Mouse (Mus musculus): ENCODE data around the gene Fzr1. TPM values are rescaled to one million over a fixed set of nuclear protein-coding genes. Genes with fewer than 3 reads are reported as not detected.

The Fzr1 gene
- polyA plus RNA-seq, 1 experiment from 2014 or later, result 90.9 TPM

- H3K9ac ChIP-seq, result no peak overlapping the region
- 0 out of 2 replicates have a peak, but pooled peaks cover 3% of the 10 kb centered on the region for H3K27me3 ChIP-seq
- H3K36me3 ChIP-seq, result 0 out of 2 replicates have a peak, but pooled peaks cover 7% of the 10 kb centered on the region
- H3K4me1 ChIP-seq, result peaks cover 31% of the 10 kb centered on the region
- no peak overlapping the region for H3K27ac ChIP-seq
- ATAC-seq (ENCODE audit: insufficient number of reproducible peaks, low FRiP score, low TSS enrichment, low read depth), result no peak
- 36% methylated on average over 12 of the region's 12 CpGs for WGBS
- peak overlapping the region; percentile 97 for H3K4me2 ChIP-seq
- H3K9me3 ChIP-seq, result no peaks in the 10 kb centered on the region
- peak overlapping the region; percentile 76; the same call in 1 of the 2 replicates for H3K4me3 ChIP-seq
Measured at GRCm38 (mm10) chr10:81356352-81356990, 21.8 kb downstream of the Fzr1 start.

GRCm38 (mm10) chr10:81355533-81355932 lies 22.8 kb downstream of the Fzr1 start:
- 78% methylated on average over 4 of the region's 4 CpGs for WGBS
- Histone ChIP-seq H3K27ac (no peak overlapping the region), H3K9me3 (no peaks in the 10 kb centered on the region), H3K4me1 (peaks cover 27% of the 10 kb centered on the region), H3K4me2 (no peak overlapping the region), H3K27me3 (0 out of 2 replicates have a peak, but pooled peaks cover 3% of the 10 kb centered on the region), H3K36me3 (0 out of 2 replicates have a peak, but pooled peaks cover 6% of the 10 kb centered on the region), H3K4me3 (no peak overlapping the region), H3K9ac (no peak overlapping the region)
- no peak for ATAC-seq (ENCODE audit: insufficient number of reproducible peaks, low FRiP score, low TSS enrichment, low read depth)

- 62% methylated on average over 9 of the region's 9 CpGs for WGBS
- Histone ChIP-seq H3K4me3 (no peak overlapping the region), H3K9ac (no peak overlapping the region)
Measured at GRCm38 (mm10) chr10:81354738-81355477, 23.4 kb downstream of the Fzr1 start.

GRCm38 (mm10) chr10:81351678-81352291 lies 26.5 kb downstream of the Fzr1 start:
- 0 out of 2 replicates have a peak, but pooled peaks cover 3% of the 10 kb centered on the region for H3K27me3 ChIP-seq
- peaks cover 14% of the 10 kb centered on the region for H3K36me3 ChIP-seq
- 0 out of 2 replicates have a peak overlapping the region, but pooled peaks have one; percentile 33 for H3K27ac ChIP-seq
- H3K4me3 ChIP-seq, result no peak overlapping the region
- H3K9ac ChIP-seq, result no peak overlapping the region
- no peaks in the 10 kb centered on the region for H3K9me3 ChIP-seq
- WGBS, result 19% methylated on average over 9 of the region's 9 CpGs
- H3K4me2 ChIP-seq, result no peak overlapping the region
- peaks cover 30% of the 10 kb centered on the region for H3K4me1 ChIP-seq
- ATAC-seq (ENCODE audit: insufficient number of reproducible peaks, low FRiP score, low TSS enrichment, low read depth), result no peak

More at GRCm38 (mm10) chr10:81354738-81355477, 23.4 kb downstream of the Fzr1 start:
- Histone ChIP-seq H3K36me3 (0 out of 2 replicates have a peak, but pooled peaks cover 3% of the 10 kb centered on the region), H3K4me1 (peaks cover 27% of the 10 kb centered on the region), H3K4me2 (no peak overlapping the region), H3K9me3 (no peaks in the 10 kb centered on the region), H3K27ac (no peak overlapping the region), H3K27me3 (0 out of 2 replicates have a peak, but pooled peaks cover 3% of the 10 kb centered on the region)
- ATAC-seq (ENCODE audit: insufficient number of reproducible peaks, low FRiP score, low TSS enrichment, low read depth), result no peak

- H3K9ac ChIP-seq, result peak within 1 kb of the TSS; percentile 78
- whole genome bisulfite sequencing, result under 1% methylated on average over 54 of the region's 54 CpGs
- peaks cover 32% of the 10 kb centered on the region for H3K4me1 ChIP-seq
- H3K4me2 ChIP-seq, result peak within 1 kb of the TSS; percentile 84
- peaks cover 16% of the 10 kb centered on the region for H3K36me3 ChIP-seq
- peak; percentile 95 for ATAC-seq (ENCODE audit: insufficient number of reproducible peaks, low FRiP score, low TSS enrichment, low read depth)
- peaks cover 3% of the 10 kb centered on the region; the same call in 1 of the 2 replicates for H3K27me3 ChIP-seq
- peak within 1 kb of the TSS; percentile 79 for H3K4me3 ChIP-seq
- no peaks in the 10 kb centered on the region for H3K9me3 ChIP-seq
- peak within 1 kb of the TSS; percentile 78 for H3K27ac ChIP-seq
Measured at GRCm38 (mm10) chr10:81350351-81351063, 27.8 kb downstream of the Fzr1 start, which contains the start of gene Hmg20b. Gene Hmg20b (minus strand): TSS chr10:81350480.

GRCm38 (mm10) chr10:81349961-81350350 lies 28.4 kb downstream of the Fzr1 start:
- WGBS, result under 1% methylated on average over 29 of the region's 29 CpGs
- peak; percentile 12; the same call in 1 of the 2 replicates for ATAC-seq (ENCODE audit: insufficient number of reproducible peaks, low FRiP score, low TSS enrichment, low read depth)

GRCm38 (mm10) chr10:81349146-81349545 lies 29.2 kb downstream of the Fzr1 start:
- Histone ChIP-seq H3K27ac (0 out of 2 replicates have a peak overlapping the region, but pooled peaks have one; percentile 77), H3K27me3 (peaks cover 16% of the 10 kb centered on the region), H3K4me2 (peak overlapping the region; percentile 84), H3K9me3 (no peaks in the 10 kb centered on the region), H3K36me3 (peaks cover 19% of the 10 kb centered on the region), H3K4me1 (peaks cover 32% of the 10 kb centered on the region), H3K4me3 (peak overlapping the region; percentile 79), H3K9ac (peak overlapping the region; percentile 78; the same call in 1 of the 2 replicates)
- ATAC-seq (ENCODE audit: insufficient number of reproducible peaks, low FRiP score, low TSS enrichment, low read depth), result no peak
- 7% methylated on average over 12 of the region's 12 CpGs for WGBS

More at GRCm38 (mm10) chr10:81349961-81350350, 28.4 kb downstream of the Fzr1 start:
- Histone ChIP-seq H3K4me2 (peak overlapping the region; percentile 84), H3K9me3 (no peaks in the 10 kb centered on the region), H3K4me3 (peak overlapping the region; percentile 79), H3K36me3 (peaks cover 19% of the 10 kb centered on the region), H3K9ac (peak overlapping the region; percentile 78), H3K27me3 (peaks cover 9% of the 10 kb centered on the region), H3K4me1 (peaks cover 32% of the 10 kb centered on the region), H3K27ac (peak overlapping the region; percentile 77)

GRCm38 (mm10) chr10:81346453-81347067 lies 31.8 kb downstream of the Fzr1 start:
- Histone ChIP-seq H3K9ac (peak overlapping the region; percentile 28; the same call in 1 of the 2 replicates), H3K4me3 (peak overlapping the region; percentile 33), H3K27me3 (peaks cover 41% of the 10 kb centered on the region), H3K4me1 (peaks cover 41% of the 10 kb centered on the region), H3K27ac (0 out of 2 replicates have a peak overlapping the region, but pooled peaks have one; percentile 50), H3K4me2 (peak overlapping the region; percentile 49), H3K36me3 (peaks cover 19% of the 10 kb centered on the region), H3K9me3 (no peaks in the 10 kb centered on the region)
- 12% methylated on average over 50 of the region's 55 CpGs for WGBS
- ATAC-seq (ENCODE audit: insufficient number of reproducible peaks, low FRiP score, low TSS enrichment, low read depth), result no peak

GRCm38 (mm10) chr10:81345162-81345534 lies 33.2 kb downstream of the Fzr1 start:
- H3K4me3 ChIP-seq, result no peak overlapping the region
- 83% methylated on average over 4 of the region's 4 CpGs for WGBS
- H3K9ac ChIP-seq, result no peak overlapping the region
- peaks cover 53% of the 10 kb centered on the region for H3K27me3 ChIP-seq
- ATAC-seq (ENCODE audit: insufficient number of reproducible peaks, low FRiP score, low TSS enrichment, low read depth), result no peak
- H3K4me1 ChIP-seq, result peaks cover 43% of the 10 kb centered on the region
- no peaks in the 10 kb centered on the region for H3K9me3 ChIP-seq
- H3K4me2 ChIP-seq, result no peak overlapping the region
- H3K27ac ChIP-seq, result no peak overlapping the region
- peaks cover 19% of the 10 kb centered on the region for H3K36me3 ChIP-seq

GRCm38 (mm10) chr10:81344421-81345161 lies 33.7 kb downstream of the Fzr1 start:
- 51% methylated on average over 8 of the region's 8 CpGs for WGBS
- ATAC-seq (ENCODE audit: insufficient number of reproducible peaks, low FRiP score, low TSS enrichment, low read depth), result no peak
- H3K4me3 ChIP-seq, result no peak overlapping the region

More at GRCm38 (mm10) chr10:81344421-81345161, 33.7 kb downstream of the Fzr1 start:
- Histone ChIP-seq H3K36me3 (peaks cover 19% of the 10 kb centered on the region), H3K27ac (no peak overlapping the region), H3K4me2 (no peak overlapping the region), H3K4me1 (peaks cover 39% of the 10 kb centered on the region), H3K9ac (no peak overlapping the region), H3K27me3 (peaks cover 53% of the 10 kb centered on the region), H3K9me3 (no peaks in the 10 kb centered on the region)

All from limb, embryonic 15.5 days (tissue).